Mouse (Mus musculus) ES-CJ7 (cell line): ENCODE measurements around the gene Apom.

Source experiments
- DNase-seq: peaks from one replicate; pipeline ENCODE4 v3.0.0; 2011; ENCODE audit warnings: low read depth, low spot score

The Apom gene

DNA sequence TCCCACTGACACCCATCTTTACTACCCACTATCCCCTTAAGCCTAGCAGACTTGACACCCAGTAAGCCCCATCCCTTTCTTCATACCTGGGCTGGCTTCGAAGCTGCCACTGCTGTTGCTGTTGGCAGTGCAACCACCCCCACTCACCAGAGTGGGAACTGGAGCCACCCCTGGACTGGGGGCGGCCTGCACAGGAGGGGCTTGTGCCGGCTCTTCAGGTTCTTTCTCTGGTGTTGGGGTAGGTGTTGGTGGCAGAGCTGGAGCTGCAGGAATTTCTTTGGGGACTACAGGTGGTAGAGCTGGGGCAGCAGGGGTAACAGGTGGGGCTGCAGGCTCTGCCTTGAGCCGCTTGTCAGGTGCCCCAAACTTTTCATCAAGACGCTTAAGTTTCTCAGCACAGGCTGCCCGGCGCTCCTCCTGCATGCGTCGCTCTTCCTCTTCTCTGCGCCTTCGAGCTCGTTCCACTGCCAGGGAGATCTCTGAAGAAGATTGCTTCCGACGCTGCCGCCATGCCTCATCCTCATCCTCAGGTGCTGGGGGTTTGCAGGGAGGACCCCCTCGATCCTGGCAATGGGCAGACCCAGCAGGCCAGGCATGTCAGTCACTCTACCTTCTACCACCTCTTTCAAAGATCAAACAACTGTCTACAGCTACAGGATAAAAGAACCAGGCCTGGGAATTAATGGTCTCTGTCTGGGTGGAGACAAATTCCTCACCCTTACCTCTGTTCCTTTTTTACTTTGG is 27.2 kb upstream of the Apom start:
- DNase-seq = no peak

DNA sequence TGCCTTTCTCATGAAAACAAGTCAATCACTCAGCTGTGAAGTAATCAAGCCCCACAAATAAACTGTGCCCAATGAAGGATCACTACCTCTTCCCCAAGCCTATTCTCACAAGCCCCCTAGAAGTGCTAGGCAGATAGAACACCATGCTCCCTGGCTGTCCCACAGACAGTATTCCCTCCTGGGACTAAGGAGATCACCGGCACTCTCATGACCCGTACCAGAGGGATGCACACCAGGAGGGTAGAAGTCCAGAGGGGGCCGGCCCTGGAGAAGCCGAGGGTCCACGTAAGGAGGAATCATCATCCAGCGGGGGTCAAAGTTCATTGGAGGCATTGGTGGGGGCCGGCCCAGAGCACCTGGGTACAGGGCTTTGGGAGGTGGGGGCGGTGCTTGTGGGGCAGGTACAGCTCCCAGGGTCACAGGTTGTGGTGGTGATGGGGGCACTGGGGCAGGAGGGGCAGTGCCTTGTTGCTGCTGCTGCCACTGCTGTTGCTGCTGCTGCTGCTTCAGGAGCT is 25.9 kb upstream of the Apom start:
- no peak for DNase-seq

DNA sequence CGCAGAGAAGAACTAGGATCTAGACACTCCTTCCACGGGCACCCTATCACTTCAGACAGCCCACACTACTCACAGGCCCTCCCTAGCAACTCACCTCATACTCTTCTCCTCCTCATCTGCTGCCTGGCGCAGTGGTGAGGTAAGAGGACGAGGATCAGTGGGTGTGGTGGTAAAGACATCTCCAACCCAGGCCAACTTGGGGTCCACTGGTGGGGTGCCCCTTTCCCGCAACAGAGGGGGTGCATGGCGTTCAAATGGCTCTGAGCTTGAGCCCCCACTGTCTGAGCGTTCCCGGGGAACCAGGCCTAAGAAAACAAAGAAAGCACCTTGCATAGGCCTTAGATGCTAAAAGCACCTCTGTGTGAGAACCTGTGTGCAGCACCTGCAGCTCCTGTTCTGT is 25.4 kb upstream of the Apom start:
- DNase-seq = no peak

DNA sequence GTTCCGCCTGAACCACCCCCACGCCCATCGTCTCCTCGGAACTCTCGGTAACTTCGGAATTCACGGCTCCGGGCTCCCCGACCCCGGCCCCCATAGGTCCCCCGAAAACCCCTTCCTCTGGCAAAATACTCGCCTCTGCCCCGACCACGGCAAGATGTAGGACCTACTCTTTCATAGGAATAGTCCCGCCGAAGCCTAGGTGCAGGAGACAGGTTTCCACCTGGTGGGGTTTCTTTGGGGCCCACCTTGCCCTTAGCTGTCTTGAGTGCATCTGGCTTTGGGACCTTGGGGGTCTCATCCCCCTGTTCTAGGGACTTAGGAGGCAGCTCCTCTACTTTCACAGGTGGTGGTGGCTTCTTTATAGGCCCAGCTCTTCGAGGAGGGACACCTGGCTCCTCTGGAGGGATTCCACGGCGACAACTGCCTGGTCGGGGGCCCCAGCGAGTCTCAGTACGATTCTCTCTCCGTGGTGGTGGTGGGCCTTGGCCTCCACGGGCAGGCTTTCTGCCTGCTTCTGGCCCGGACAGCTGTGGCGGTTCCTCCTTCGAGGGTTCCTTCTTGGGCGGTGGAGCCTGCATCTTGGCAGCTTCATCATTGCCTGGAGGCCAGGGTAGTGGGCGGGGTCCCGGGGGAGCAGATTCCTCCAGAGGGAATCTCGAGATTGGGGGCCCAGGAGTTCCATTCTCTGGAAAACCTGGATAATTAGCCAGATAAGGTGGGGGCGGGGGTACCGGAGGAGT is 24.8 kb upstream of the Apom start:
- DNase-seq = no peak

DNA sequence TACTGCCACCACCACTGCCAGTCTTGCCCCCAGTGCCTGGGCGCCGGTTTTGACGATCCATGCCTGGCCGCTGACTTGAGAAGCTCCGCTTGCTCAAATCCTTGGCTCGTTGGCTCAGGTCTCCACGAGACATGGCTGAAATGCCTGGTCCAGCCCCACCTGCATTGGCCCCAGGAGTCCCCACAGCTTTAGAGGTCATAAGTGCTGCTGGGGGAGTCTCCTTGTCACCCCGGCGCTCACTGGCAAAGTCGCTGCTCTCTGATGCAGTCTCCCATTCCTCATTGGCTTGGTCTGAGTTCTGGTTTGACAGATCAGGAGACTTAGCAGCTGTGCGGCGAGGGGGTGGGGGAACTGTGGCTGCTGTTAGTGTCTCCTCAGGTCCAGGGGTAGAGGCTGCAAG is 23.6 kb upstream of the Apom start:
- no peak for DNase-seq

DNA sequence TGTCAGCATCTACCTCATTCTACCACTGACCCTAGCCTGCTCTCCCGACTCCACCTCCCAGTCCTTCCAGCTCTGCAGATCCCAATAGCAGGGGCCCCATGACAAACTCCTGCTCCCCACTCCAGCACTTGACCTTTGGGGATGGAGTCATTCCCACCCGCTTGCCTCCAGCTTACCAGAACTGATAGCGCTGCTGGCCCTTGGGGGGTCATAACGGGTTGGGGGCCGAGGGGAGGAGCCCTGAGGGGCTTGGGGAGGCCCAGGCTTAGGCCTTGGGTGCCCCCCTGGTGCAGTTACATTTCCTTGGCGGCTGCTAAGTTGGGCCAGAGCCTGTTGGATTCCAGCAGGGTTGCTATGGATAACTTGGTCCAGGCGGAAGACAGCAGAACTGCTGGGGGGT is 22.8 kb upstream of the Apom start:
- DNase-seq = no peak

DNA sequence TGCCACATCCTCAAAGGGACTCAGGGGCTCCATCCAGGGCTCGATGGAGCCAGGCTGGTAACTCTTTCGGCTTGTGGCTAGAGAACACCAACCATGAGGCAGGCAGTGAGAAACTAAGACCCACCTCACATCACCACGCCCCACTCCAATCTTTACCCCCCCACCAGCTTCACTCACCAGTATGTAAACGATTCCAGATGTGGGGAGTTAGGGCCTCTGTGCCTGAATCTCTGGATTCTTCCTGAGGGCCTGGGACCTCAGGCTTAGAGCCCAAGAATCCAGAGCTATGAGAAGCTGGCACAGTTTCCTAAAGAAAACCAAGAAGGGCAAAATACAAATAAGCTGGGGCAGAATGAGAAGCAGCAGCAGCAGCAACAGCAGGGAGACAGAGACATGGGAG is 22.1 kb upstream of the Apom start:
- no peak for DNase-seq

DNA sequence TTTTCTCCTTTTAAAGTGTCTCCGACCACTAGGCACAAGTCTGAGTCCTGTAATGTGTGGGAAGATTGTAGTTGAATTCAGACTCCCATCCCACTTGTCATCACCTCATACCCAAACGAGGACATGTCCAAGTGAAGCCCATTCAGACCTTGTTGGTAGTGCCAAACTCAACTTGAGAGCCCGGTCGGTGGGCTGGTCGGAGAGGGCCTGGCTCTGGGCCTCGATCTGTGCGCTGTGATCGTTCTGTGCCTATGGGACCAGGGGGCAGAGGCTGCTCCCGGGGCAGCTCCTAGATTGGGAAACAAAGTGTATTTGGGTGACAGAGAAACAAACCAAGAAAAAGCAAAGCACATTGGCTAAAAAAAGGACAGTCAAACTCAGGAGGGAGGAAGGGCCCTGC is 21.2 kb upstream of the Apom start:
- DNase-seq = no peak

DNA sequence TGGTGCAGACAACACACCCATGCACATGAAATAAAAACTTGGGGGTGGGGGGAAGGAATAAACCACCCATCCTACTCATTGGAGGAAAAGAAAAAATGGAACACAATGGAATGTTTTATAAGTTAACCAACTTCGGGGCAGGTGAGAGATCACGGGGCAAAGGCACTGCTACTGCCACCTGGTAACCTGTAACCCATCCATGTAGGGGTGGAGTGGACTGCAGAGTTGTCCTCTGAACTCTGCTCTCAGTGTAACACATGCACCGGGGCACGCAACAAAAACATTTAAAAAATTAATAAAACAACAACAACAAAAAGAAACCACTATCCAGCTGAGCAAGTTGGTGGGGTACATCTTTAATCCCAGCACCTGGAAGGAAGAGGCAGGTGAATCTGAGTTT is 20.3 kb upstream of the Apom start:
- no peak for DNase-seq

DNA sequence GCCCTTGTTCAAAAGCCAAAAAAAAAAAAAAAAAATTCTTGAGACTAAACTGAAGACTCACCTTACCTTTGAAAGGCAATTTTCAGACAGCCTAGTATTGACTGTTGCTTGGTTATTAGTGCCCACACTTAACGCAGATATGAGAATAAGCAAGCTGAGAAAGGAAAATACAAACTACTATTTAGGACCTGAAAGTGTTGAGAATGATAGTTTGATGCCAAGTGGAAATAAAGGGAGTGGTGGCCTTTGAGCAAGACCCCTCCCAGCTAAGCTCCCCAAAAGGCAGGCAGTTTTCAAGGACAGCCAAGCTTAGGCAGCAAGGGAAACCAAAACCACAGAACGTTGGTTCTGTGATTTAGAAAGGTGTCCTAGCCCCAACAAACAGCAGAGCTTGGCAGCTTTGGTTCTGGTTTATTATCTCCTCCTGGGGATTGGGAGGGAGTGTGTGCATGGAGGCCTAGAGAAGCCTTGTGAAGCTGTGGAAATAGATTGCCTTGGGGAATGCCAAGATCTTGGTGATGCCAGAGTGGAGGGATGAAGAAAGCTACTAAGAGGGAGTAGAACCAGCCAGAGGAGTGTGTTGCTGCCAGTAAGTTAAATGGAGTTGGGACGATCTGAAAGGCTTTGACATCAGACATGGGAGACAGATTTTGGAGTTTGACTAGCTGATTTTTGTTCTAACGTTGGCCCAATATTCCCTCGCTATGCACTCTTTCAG is 16.2 kb upstream of the Apom start:
- no peak for DNase-seq

DNA sequence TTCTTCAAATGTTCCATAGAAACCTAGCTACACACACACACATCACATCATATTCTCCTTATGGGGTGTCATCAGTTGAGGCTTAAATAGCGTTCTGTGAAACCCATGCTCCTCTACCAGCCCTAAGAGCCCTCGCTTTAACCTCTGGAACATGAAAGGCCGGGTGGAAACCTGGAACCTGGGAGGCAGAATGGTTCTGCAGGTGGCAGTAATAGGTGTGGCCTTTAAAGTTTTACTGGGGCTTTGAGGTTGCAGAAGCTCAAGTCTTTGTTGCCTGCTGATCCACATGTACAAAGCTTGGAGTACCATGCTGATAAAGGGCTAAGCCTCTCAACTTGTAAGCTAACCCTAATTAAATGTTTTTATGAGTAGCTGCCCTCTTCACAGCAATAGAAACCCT is 15.5 kb upstream of the Apom start:
- DNase-seq = no peak

DNA sequence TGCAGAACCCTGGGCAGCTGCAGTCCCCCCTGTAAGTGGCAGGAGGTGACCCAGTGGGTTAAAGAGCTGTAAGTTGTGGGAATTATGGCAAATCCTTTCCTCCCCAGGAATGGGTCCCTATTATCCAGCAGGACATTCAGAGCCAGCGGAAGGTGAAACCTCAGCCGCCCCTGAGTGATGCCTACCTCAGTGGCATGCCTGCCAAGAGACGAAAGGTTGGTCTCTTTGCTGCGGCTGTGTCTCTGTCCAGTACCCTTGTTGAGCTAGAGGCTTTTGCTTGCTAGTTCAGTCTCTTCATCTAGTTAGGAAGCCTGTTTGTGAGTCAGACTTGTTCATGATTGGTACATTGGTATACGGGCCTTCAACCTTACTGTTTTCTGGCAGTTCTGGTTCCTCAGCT is 14.3 kb upstream of the Apom start:
- no peak for DNase-seq

DNA sequence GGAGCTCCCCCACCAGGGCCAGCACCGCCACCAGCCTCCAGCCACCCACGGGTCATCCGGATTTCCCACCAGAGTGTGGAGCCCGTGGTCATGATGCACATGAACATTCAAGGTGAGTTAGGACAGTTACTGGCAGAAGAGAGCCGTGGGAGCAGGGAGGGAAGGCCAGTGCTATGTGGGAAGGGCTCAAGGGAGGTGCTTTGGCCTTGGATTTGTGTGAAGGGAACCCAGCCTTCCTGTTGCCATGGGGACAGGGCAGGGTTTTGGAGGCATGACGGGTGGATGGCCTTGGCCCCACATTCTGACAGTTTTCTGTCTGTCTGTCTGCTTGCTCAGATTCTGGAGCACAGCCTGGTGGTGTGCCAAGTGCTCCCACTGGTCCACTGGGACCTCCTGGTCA is 10.1 kb upstream of the Apom start:
- no peak for DNase-seq

DNA sequence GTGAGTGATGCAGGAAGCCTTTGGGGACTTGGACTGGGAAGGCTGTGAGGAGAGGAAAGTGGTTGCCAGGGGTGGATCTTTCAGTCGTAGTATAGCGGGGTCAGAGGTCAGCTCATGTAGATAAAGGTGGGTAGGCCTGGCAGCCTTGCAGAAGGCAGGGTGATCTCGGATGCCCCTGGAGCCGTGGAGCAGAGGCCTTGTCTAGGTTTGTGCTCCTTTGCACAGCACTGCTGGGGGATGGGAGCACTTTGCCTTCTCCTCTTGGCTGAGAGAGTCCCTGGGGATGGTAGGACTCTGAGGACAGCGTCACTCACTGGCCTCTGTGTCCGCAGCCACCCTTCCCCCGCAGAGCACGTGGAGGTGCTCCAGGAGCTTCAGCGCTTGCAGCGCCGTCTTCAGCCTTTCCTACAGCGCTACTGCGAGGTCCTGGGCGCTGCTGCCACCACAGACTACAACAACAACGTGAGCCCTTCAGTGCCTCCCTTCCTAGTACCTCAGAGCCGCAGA is 8.7 kb upstream of the Apom start:
- no peak for DNase-seq

DNA sequence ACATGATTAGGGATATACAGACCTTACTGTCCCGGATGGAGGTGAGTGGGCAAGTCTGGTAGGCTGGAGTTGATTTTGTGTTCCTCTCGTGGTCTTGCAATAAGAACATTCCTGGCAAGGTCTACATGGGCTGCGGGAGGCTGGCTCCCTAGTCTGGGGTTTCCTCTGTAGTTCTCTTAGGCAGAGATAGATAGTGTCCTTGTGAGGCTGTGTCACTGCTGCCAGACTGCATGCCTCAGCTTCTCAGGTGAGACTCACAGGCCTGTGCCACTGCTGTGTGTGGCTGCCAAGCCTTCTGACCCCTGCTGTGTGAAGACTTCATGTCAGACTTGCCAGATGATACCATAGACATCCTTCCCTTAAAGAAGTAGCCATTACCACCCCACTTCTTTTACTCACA is 7.4 kb upstream of the Apom start:
- no peak for DNase-seq

DNA sequence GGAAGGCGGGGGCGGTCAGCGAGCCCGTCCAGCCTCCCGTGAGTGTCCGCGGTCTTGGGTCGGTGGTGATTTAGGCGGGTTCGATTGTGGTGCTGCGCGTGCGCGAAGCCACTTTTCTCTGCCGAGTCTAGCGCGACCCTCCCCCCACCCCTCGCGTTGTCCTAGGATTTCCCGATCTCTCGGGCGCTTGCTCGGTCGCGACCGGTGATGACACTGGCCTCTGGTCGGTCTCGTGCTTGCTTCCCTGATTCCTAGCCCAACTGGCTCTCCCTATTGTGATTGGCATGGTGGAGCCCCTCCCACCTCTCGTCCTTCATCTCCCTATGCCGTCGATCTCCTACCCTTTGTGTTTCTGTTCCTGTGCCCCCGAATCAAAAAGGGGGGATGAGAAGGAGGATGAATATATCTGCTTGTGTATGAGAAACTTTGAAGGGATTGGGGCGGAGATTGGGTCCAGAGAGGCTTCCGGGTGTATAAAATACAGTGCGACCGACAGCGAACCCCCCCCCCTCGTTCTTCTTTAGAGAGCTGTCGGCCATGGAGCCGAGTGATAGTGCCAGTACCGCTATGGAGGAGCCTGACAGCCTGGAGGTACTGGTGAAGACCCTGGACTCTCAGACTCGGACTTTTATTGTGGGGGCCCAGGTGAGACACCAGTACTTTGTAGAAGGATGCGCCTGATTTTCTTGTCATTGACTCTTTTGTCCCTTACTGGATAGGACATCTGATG is 3.9 kb upstream of the Apom start:
- DNase-seq = peak; percentile 85

DNA sequence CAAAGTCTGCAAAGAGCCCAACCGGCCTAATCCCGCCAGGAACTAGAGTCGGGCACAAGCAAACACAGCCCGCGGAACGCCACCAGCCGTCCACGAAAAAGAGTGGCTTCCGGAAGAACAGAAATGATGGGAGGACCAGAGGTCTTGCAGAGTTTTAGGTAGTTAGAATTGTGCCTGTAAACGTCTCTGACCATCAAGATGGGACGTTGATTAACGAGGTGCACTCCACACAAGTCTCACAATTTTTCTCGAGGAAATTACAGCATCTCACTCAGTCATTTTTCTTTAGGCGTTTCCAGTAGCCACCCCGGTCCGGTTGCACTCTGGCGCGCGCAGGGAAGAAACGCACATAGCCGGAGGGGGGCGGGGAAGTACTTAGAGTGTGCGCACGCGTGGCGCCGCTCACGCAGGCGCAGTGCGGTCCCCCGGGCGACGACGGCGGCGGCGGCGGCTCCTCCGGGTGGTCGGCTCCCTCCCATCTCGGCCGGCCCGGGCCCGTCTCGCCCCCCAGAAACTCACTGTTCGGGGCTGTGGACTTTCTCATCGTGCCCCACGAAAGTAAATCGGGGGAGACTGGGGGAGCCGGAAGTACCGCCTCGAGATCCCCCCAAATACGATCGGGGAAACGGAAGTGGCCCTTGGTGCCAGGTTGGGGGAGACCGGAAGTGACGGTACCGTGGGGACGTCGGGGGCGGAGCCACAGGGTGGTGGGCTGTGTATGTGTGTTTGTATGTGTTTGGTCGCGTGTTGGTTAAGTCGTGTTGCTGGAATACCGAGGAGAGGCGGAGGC is 3.1 kb upstream of the Apom start, which contains the start of gene Bag6:
Bag6 (plus strand) TSS at position 378 of the 790 bp plus-strand sequence.
- peak; percentile 96 for DNase-seq

DNA sequence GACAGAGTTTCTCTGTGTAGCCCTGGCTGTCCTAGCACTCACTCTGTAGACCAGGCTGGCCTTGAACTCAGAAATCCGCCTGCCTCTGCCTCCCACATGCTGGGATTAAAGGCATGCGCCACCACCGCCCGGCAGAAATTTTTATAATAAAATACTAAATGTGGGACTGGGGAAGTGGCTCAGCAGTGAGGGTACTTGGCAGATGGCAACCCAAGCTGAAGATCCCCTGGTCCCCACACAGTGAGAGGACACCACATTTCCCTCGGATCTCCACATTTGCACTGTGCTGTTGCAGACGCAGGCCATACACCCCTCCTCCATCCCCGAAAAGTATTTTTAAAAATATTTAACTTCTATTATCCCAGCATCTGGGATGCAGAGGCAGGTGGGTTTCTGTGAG is 1.7 kb upstream of the Apom start:
- DNase-seq = no peak

DNA sequence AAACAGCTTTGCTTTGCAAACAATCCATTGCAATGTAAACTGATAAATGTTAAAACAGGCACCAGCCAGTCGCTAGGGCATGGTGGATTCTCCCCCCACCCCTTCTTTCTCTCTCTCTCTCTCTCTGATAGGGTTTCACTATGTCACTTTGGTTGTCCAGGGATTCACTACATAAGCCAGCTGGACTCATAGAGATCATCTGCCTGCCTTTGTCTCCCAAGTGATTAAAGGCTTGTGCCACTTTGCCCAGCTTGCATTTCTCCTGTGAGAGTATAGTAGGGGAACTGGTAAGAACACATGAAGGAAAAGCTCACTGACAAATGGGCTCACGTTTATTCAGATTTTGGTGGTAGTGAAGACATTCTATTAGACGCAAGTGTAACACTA is 317 bp upstream of the Apom start:
- no peak for DNase-seq

DNA sequence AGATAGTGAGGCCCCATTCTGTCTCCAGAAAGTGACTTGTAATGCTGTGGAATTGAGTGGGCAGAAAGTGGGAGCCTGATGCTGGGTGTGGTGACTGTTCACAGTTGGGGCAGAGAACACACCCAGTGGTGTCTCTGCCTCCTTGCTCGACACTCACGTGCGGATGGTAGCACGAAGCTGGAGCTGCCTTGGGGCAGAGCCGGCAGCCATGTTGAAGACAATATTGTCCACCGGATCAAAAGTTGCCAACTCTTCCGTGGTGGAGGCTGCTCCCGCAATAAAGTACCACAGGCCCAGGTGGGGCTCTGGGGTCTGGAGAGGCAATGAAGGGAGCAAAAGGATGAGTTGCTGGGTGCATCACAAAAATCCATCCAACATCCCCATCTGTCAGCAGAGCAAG is 812 bp downstream of the Apom start:
- no peak for DNase-seq

DNA sequence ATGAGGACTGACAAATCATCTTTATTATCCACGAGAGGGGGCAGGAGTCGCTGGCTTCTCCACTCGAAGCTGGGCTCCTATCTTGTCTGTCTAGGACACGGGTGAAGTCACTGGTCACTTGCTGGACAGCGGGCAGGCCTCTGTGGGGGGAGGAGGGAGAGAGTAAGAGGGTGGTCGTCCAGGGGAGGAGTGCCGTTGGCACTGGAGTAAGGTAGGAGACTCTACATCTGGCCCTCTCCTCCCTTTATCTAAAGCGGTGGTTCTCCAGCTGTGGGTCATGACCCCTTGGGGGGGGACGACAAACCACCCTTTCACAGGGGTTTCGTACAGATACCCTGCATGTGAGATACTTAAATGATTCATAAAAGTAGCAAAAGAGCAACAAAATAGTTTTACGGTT is 2.9 kb downstream of the Apom start:
- no peak for DNase-seq
